Mouse (Mus musculus): Measurements from ENCODE around the gene Eif2b5. TPM values are rescaled to one million over a fixed set of nuclear protein-coding genes. Genes with fewer than 3 reads are reported as not detected.

Eif2b5 gene
- total RNA-seq, 2 experiments from 2014 or later = 52.4 to 59.1 TPM

Other genes with a start within 250 kb of the Eif2b5 start
- gene Parl, start 196.4 kb upstream of the Eif2b5 start, total RNA-seq (2021) = 10 to 100 TPM; 88.4 to 88.9 TPM
- gene Cyp2ab1, start 173.4 kb upstream of the Eif2b5 start, total RNA-seq (2021) = under 1 TPM; 0.67 to 0.99 TPM
- gene Abcc5, start 72.4 kb upstream of the Eif2b5 start, total RNA-seq (2021) = 10 to 100 TPM; 30.6 to 34.8 TPM
- gene Dvl3, start 18.2 kb downstream of the Eif2b5 start, total RNA-seq (2021) = 10 to 100 TPM; 44.9 to 46.8 TPM
- gene Ap2m1, start 36.7 kb downstream of the Eif2b5 start, total RNA-seq (2021) = 100 to 1,000 TPM; 201 to 215 TPM
- gene Abcf3, start 49.8 kb downstream of the Eif2b5 start, total RNA-seq (2021) = 10 to 100 TPM; 64.9 to 69.4 TPM
- under 1 TPM; 0.20 to 0.23 TPM for gene Vwa5b2, start 90.7 kb downstream of the Eif2b5 start, total RNA-seq (2021)
- 1 to 10 TPM; 5.6 to 6.4 TPM for gene Eef1akmt4, start 112.8 kb downstream of the Eif2b5 start, total RNA-seq (2021)
- under 1 TPM in 1 of 2 experiments, not detected in 1; 0.16 TPM for gene Gm49333, start 112.8 kb downstream of the Eif2b5 start, total RNA-seq (2021)
- 10 to 100 TPM; 11.5 to 12.1 TPM for gene Alg3, start 112.9 kb downstream of the Eif2b5 start, total RNA-seq (2021)
- under 1 TPM; 0.65 to 0.73 TPM for gene Camk2n2, start 122.5 kb downstream of the Eif2b5 start, total RNA-seq (2021)
- under 1 TPM; 0.56 to 0.57 TPM for gene Ece2, start 131.0 kb downstream of the Eif2b5 start, total RNA-seq (2021)
- gene Psmd2, start 152.8 kb downstream of the Eif2b5 start, total RNA-seq (2021) = 100 to 1,000 TPM; 190 to 201 TPM
- gene Eif4g1, start 169.5 kb downstream of the Eif2b5 start, total RNA-seq (2021) = 100 to 1,000 TPM; 388 to 397 TPM
- gene Fam131a, start 194.4 kb downstream of the Eif2b5 start, total RNA-seq (2021) = 10 to 100 TPM; 28.3 to 31.4 TPM
- 10 to 100 TPM in 1 of 2 experiments, 1 to 10 TPM in 1; 9.0 to 10.5 TPM for gene Polr2h, start 218.8 kb downstream of the Eif2b5 start, total RNA-seq (2021)
- 1 to 10 TPM; 1.5 to 2.1 TPM for gene Clcn2, start 218.9 kb downstream of the Eif2b5 start, total RNA-seq (2021)
- gene Chrd, start 234.3 kb downstream of the Eif2b5 start, total RNA-seq (2021) = 1 to 10 TPM; 2.0 to 2.7 TPM
- gene Thpo, start 235.7 kb downstream of the Eif2b5 start, total RNA-seq (2021) = under 1 TPM in 1 of 2 experiments, not detected in 1; 0.50 TPM

Measured in heart, postnatal 25 days (tissue).